Mouse (Mus musculus) retina, postnatal 7 days (tissue): Measurements from ENCODE around the gene Adra2c.

Experiments used
- DNase-seq: peaks from one replicate; pipeline ENCODE4 v3.0.0-alpha.2; 2012; ENCODE audit warnings: low read depth, low spot score

Adra2c gene

GRCm38 (mm10) chr5:35278019-35278418, at the start of gene Adra2c:
TSS of gene Adra2c (plus strand) at chr5:35278319.
- DNase-seq = no peak

GRCm38 (mm10) chr5:35233142-35233541, 45.0 kb upstream of the Adra2c start:
- no peak for DNase-seq

GRCm38 (mm10) chr5:35237757-35238156, 40.4 kb upstream of the Adra2c start:
- DNase-seq = no peak

- no peak for DNase-seq
Observed at GRCm38 (mm10) chr5:35238627-35239026, 39.5 kb upstream of the Adra2c start.

- no peak for DNase-seq
Observed at GRCm38 (mm10) chr5:35241556-35241955, 36.6 kb upstream of the Adra2c start.

- DNase-seq = peak; percentile 39
Observed at GRCm38 (mm10) chr5:35244204-35244603, 33.9 kb upstream of the Adra2c start.

GRCm38 (mm10) chr5:35245555-35246273, 32.4 kb upstream of the Adra2c start:
- no peak for DNase-seq

- DNase-seq = no peak
Observed at GRCm38 (mm10) chr5:35254964-35255716, 23.0 kb upstream of the Adra2c start.

- DNase-seq = no peak
Observed at GRCm38 (mm10) chr5:35263716-35264115, 14.4 kb upstream of the Adra2c start.

GRCm38 (mm10) chr5:35267486-35267885, 10.6 kb upstream of the Adra2c start:
- no peak for DNase-seq

GRCm38 (mm10) chr5:35275356-35275755, 2.8 kb upstream of the Adra2c start:
- no peak for DNase-seq

- DNase-seq = no peak
Observed at GRCm38 (mm10) chr5:35278741-35279695, 899 bp downstream of the Adra2c start.

GRCm38 (mm10) chr5:35279696-35280001, 1.5 kb downstream of the Adra2c start:
- no peak for DNase-seq

GRCm38 (mm10) chr5:35280002-35280782, 2.1 kb downstream of the Adra2c start:
- DNase-seq = no peak

GRCm38 (mm10) chr5:35280783-35281165, 2.7 kb downstream of the Adra2c start:
- DNase-seq = no peak

GRCm38 (mm10) chr5:35285281-35285680, 7.2 kb downstream of the Adra2c start:
- DNase-seq = no peak

- no peak for DNase-seq
Observed at GRCm38 (mm10) chr5:35286190-35286589, 8.1 kb downstream of the Adra2c start.

GRCm38 (mm10) chr5:35299621-35300020, 21.5 kb downstream of the Adra2c start:
- DNase-seq = no peak

GRCm38 (mm10) chr5:35304191-35304590, 26.1 kb downstream of the Adra2c start:
- no peak for DNase-seq

- DNase-seq = no peak
Observed at GRCm38 (mm10) chr5:35305332-35305731, 27.2 kb downstream of the Adra2c start.

GRCm38 (mm10) chr5:35306692-35307091, 28.6 kb downstream of the Adra2c start:
- no peak for DNase-seq
